Mouse (Mus musculus) fibroblast of lung, adult 2 months (primary cell): ENCODE data around the gene Grik1.

Experiments used
- DNase-seq: peaks from one replicate; pipeline ENCODE4 v3.0.0-alpha.2; 2011; ENCODE audit warnings: low read depth

Gene Grik1

GRCm38 (mm10) chr16:87861722-87862121 lies 428.3 kb downstream of the Grik1 start:
- DNase-seq = no peak

DNA sequence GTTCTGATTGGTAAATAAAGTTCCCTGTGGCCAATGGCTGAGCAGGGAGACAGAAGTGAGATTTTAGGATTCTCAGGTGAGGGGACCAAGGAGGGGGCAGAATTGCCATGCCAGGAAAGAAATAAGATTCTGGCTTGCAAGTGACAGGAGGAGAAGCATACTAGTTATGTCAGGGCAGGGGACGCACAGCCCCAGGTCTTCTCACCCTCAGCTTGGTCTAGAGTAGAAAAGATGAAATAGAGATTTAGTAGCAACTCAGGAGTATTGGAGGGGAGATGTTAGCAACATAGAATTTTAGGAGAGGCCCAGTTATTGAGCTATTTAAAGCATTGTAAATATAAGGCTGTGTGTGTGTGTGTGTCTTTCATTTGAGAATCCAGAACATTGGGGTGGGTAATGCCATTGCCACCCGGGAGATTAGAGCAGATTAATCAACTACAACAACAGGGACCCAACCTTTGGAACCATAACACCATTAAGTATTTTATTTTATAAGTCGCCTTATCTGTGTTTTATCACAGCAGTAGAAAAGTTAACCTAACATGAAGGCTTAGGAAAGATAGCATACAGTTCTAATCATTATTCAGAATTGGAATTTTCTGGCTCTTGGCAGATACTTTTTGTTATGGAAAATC lies 436.5 kb downstream of the Grik1 start:
- no peak for DNase-seq

GRCm38 (mm10) chr16:87851550-87851949 lies 438.5 kb downstream of the Grik1 start:
- no peak for DNase-seq

DNA sequence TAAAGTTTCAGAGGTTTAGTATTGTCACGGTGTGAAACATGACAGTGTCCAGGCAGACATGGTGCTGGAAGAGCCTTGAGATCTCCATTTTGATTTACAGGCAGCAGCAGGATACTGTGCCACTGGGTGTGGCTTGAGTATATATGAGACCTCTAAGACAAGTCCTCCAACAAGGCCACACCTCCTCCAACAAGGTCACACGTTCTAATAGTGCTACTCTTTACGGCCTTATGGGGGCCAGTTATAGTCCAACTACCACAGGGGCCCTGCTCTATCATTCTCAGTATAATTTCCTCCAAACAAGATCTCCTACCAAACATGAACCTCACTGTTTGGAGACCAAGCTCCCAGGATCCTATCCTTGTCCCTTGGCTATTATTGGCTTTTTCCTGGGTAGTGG lies 441.3 kb downstream of the Grik1 start:
- no peak for DNase-seq
